Mouse (Mus musculus): ENCODE measurements around the gene AA986860.

Gene AA986860

GRCm38 (mm10) chr1:130779867-130780266 is 48.1 kb downstream of the AA986860 start:
- DNase-seq, result no peak

- no peak for DNase-seq
Observed at GRCm38 (mm10) chr1:130784054-130784453, 52.3 kb downstream of the AA986860 start.

GRCm38 (mm10) chr1:130787001-130787400 is 55.2 kb downstream of the AA986860 start:
- DNase-seq, result no peak

- no peak for DNase-seq
Observed at GRCm38 (mm10) chr1:130789512-130790451, 58.0 kb downstream of the AA986860 start.
